Mouse (Mus musculus) neural tube, embryonic 12.5 days (tissue): ENCODE results near the gene Cenpb. TPM values are rescaled to one million over a fixed set of nuclear protein-coding genes. Genes with fewer than 3 reads are reported as not detected.
"Not testable (repeated sequence)": the region's sequence is repeated elsewhere in the genome, so short reads cannot be mapped to it uniquely, and the experiment has no call there.

Experiments
- ATAC-seq: fragments of 200-750 bp; cut with Nextera tagmentation; 2 replicates; pipeline ENCODE4 v1.8.0; 2017; ENCODE audit warnings: low read depth, mild to moderate bottlenecking, moderate TSS enrichment, moderate library complexity; ENCODE audit not compliant: low FRiP score
- H3K27ac ChIP-seq: fragments of 300-500 bp; sonication (generic); 2 replicates; pipeline ENCODE4 v1.5.1; 2016
- H3K27me3 ChIP-seq: fragments of 300-500 bp; sonication (generic); replicated peaks from 2 replicates; pipeline ENCODE4 v1.6.1; 2016; ENCODE audit warnings: mild to moderate bottlenecking
- H3K36me3 ChIP-seq: fragments of 300-500 bp; sonication (generic); 2 replicates; pipeline ENCODE4 v1.6.1; 2016; ENCODE audit warnings: mild to moderate bottlenecking
- H3K4me1 ChIP-seq: fragments of 300-500 bp; sonication (generic); 2 replicates; pipeline ENCODE4 v1.6.1; 2016
- H3K4me2 ChIP-seq: fragments of 300-500 bp; sonication (generic); replicated peaks from 2 replicates; pipeline ENCODE4 v1.6.1; 2016; ENCODE audit warnings: mild to moderate bottlenecking
- H3K4me3 ChIP-seq: fragments of 300-500 bp; sonication (generic); 2 replicates; pipeline ENCODE4 v1.5.1; 2016
- H3K9ac ChIP-seq: fragments of 300-500 bp; sonication (generic); 2 replicates; pipeline ENCODE4 v1.6.1; 2016; ENCODE audit warnings: mild to moderate bottlenecking
- H3K9me3 ChIP-seq: fragments of 300-500 bp; sonication (generic); 2 replicates; pipeline ENCODE4 v1.6.1; 2016; ENCODE audit warnings: mild to moderate bottlenecking
- WGBS: fragments of 180-500 bp; shearing (Covaris S2); methylation state at CpG from one replicate; pipeline ENCODE4 v1.1.7; 2016; 5-methylcytosine and 5-hydroxymethylcytosine counted together
- polyA plus RNA-seq: library from polyadenylated mRNA; unstranded; fragments of >200 nt; fragmentation: Nextera tagmentation; extraction: Ambion mirVana; gene quantifications from 2 replicates; pipeline ENCODE4 v1.2.1, GENCODE M21; 2016

The Cenpb gene
- polyA plus RNA-seq = 19.3 and 21.1 TPM in 2 replicates

- H3K4me1 ChIP-seq = peaks cover 42% of the 10 kb centered on the region
- H3K9me3 ChIP-seq = no peaks in the 10 kb centered on the region
- peaks cover 11% of the 10 kb centered on the region; the same call in 1 of the 2 replicates for H3K36me3 ChIP-seq
- ATAC-seq = peak; percentile 78
- 3% methylated on average over 42 of the region's 57 CpGs for WGBS
- H3K4me3 ChIP-seq = peak within 1 kb of the TSS; percentile 89
- no peaks in the 10 kb centered on the region for H3K27me3 ChIP-seq
- peak within 1 kb of the TSS; percentile 95 for H3K4me2 ChIP-seq
- peak within 1 kb of the TSS; percentile 94 for H3K9ac ChIP-seq
- peak within 1 kb of the TSS; percentile 80 for H3K27ac ChIP-seq
Measured at GRCm38 (mm10) chr2:131179990-131180587, at the start of gene Cenpb. Cenpb (minus strand) TSS chr2:131180067.

GRCm38 (mm10) chr2:131227243-131227642 is 47.4 kb upstream of the Cenpb start:
- ATAC-seq = no peak
- no peak overlapping the region for H3K4me3 ChIP-seq
- H3K9ac ChIP-seq = no peak overlapping the region
- no peak overlapping the region for H3K27ac ChIP-seq
- no peaks in the 10 kb centered on the region for H3K27me3 ChIP-seq
- no peak overlapping the region for H3K4me2 ChIP-seq
- H3K36me3 ChIP-seq = no peaks in the 10 kb centered on the region
- H3K4me1 ChIP-seq = no peaks in the 10 kb centered on the region
- WGBS = 93% methylated on average over 3 of the region's 3 CpGs
- H3K9me3 ChIP-seq = no peaks in the 10 kb centered on the region

- not testable (repeated sequence) for ATAC-seq, H3K27ac ChIP-seq, H3K4me1 ChIP-seq, H3K27me3 ChIP-seq, H3K36me3 ChIP-seq, H3K4me3 ChIP-seq, H3K4me2 ChIP-seq, H3K9ac ChIP-seq, H3K9me3 ChIP-seq
- WGBS = 80% methylated on average over 2 of the region's 2 CpGs
Measured at GRCm38 (mm10) chr2:131226669-131227068, 46.8 kb upstream of the Cenpb start.

GRCm38 (mm10) chr2:131225178-131225577 is 45.3 kb upstream of the Cenpb start:
- H3K9ac ChIP-seq = no peak overlapping the region
- H3K4me3 ChIP-seq = no peak overlapping the region
- no peaks in the 10 kb centered on the region for H3K36me3 ChIP-seq
- no peak overlapping the region for H3K4me2 ChIP-seq
- no peak overlapping the region for H3K27ac ChIP-seq
- ATAC-seq = no peak
- no peaks in the 10 kb centered on the region for H3K4me1 ChIP-seq
- H3K9me3 ChIP-seq = no peaks in the 10 kb centered on the region
- H3K27me3 ChIP-seq = no peaks in the 10 kb centered on the region
- 89% methylated on average over 6 of the region's 6 CpGs for WGBS

- H3K27ac ChIP-seq = no peak overlapping the region
- H3K4me3 ChIP-seq = no peak overlapping the region
- no peaks in the 10 kb centered on the region for H3K36me3 ChIP-seq
- no peak overlapping the region for H3K4me2 ChIP-seq
- no peak overlapping the region for H3K9ac ChIP-seq
- no peaks in the 10 kb centered on the region for H3K9me3 ChIP-seq
- no peaks in the 10 kb centered on the region for H3K27me3 ChIP-seq
- H3K4me1 ChIP-seq = no peaks in the 10 kb centered on the region
- 76% methylated on average over 1 of the region's 1 CpGs for WGBS
- no peak for ATAC-seq
Measured at GRCm38 (mm10) chr2:131223569-131223968, 43.7 kb upstream of the Cenpb start.

GRCm38 (mm10) chr2:131222562-131222961 is 42.7 kb upstream of the Cenpb start:
- Histone ChIP-seq H3K36me3 (no peaks in the 10 kb centered on the region), H3K4me3 (no peak overlapping the region), H3K27me3 (no peaks in the 10 kb centered on the region), H3K9ac (no peak overlapping the region), H3K4me2 (no peak overlapping the region), H3K9me3 (no peaks in the 10 kb centered on the region), H3K4me1 (no peaks in the 10 kb centered on the region), H3K27ac (no peak overlapping the region)
- WGBS = 69% methylated on average over 5 of the region's 5 CpGs
- no peak for ATAC-seq

GRCm38 (mm10) chr2:131221853-131222515 is 42.1 kb upstream of the Cenpb start:
- no peak overlapping the region for H3K4me2 ChIP-seq

GRCm38 (mm10) chr2:131220030-131220429 is 40.2 kb upstream of the Cenpb start:
- no peak overlapping the region for H3K4me2 ChIP-seq
- H3K27ac ChIP-seq = no peak overlapping the region
- H3K9ac ChIP-seq = no peak overlapping the region
- no peak for ATAC-seq
- no peaks in the 10 kb centered on the region for H3K27me3 ChIP-seq
- no peaks in the 10 kb centered on the region for H3K36me3 ChIP-seq
- no peaks in the 10 kb centered on the region for H3K4me1 ChIP-seq
- no peaks in the 10 kb centered on the region for H3K9me3 ChIP-seq
- H3K4me3 ChIP-seq = no peak overlapping the region
- WGBS = 84% methylated on average over 4 of the region's 4 CpGs

More at GRCm38 (mm10) chr2:131221853-131222515, 42.1 kb upstream of the Cenpb start:
- Histone ChIP-seq H3K9me3 (no peaks in the 10 kb centered on the region), H3K27ac (no peak overlapping the region), H3K9ac (no peak overlapping the region), H3K36me3 (no peaks in the 10 kb centered on the region), H3K4me1 (no peaks in the 10 kb centered on the region), H3K4me3 (no peak overlapping the region), H3K27me3 (no peaks in the 10 kb centered on the region)
- no peak for ATAC-seq
- 80% methylated on average over 3 of the region's 3 CpGs for WGBS

GRCm38 (mm10) chr2:131215941-131216858 is 36.3 kb upstream of the Cenpb start:
- Histone ChIP-seq H3K36me3 (peaks cover 13% of the 10 kb centered on the region; the same call in 1 of the 2 replicates), H3K9me3 (no peaks in the 10 kb centered on the region), H3K4me3 (no peak overlapping the region), H3K4me1 (peaks cover 1% of the 10 kb centered on the region), H3K27me3 (no peaks in the 10 kb centered on the region), H3K4me2 (no peak overlapping the region), H3K9ac (no peak overlapping the region), H3K27ac (no peak overlapping the region)
- no peak for ATAC-seq
- 90% methylated on average over 7 of the region's 7 CpGs for WGBS

GRCm38 (mm10) chr2:131213773-131214172 is 33.9 kb upstream of the Cenpb start:
- Histone ChIP-seq H3K36me3 (peaks cover 13% of the 10 kb centered on the region; the same call in 1 of the 2 replicates), H3K9ac (no peak overlapping the region), H3K27ac (no peak overlapping the region), H3K4me3 (no peak overlapping the region), H3K9me3 (no peaks in the 10 kb centered on the region), H3K4me1 (peaks cover 5% of the 10 kb centered on the region), H3K4me2 (no peak overlapping the region), H3K27me3 (no peaks in the 10 kb centered on the region)
- 90% methylated on average over 7 of the region's 7 CpGs for WGBS
- ATAC-seq = no peak

- no peak overlapping the region for H3K27ac ChIP-seq
- peak overlapping the region; percentile 62 for H3K4me3 ChIP-seq
- no peak for ATAC-seq
- H3K4me1 ChIP-seq = peaks cover 5% of the 10 kb centered on the region
- H3K9me3 ChIP-seq = no peaks in the 10 kb centered on the region
- WGBS = 77% methylated on average over 9 of the region's 9 CpGs
- H3K4me2 ChIP-seq = peak overlapping the region; percentile 61
- no peaks in the 10 kb centered on the region for H3K27me3 ChIP-seq
- peaks cover 13% of the 10 kb centered on the region; the same call in 1 of the 2 replicates for H3K36me3 ChIP-seq
- peak overlapping the region; percentile 68 for H3K9ac ChIP-seq
Measured at GRCm38 (mm10) chr2:131211026-131211615, 31.3 kb upstream of the Cenpb start.
